Mouse (Mus musculus): Measurements from ENCODE around the gene Armc2. TPM values are rescaled to one million over a fixed set of nuclear protein-coding genes. Genes with fewer than 3 reads are reported as not detected.

Gene Armc2
- total and polyA plus RNA-seq, 3 experiments: 0.34 to 0.99 (median 0.90) TPM

DNA sequence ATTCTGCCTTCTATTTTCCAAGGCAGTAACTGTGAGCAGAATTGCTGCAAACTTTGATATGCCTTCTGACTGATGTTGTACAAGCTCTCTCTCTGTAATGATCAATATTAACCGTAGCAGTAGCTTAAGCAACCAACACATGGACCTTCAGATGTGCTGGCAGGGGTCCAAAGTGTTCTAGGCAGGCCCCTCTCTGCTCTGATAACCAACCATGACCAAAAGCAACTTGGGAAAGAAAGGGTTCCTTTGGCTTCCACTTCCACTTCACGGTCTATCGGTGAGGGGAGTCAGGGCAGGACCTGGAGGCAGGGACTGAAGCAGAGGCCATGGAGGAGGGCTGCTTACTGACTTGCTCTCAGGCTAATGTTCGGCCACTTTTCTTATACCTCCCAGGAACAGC lies 87.3 kb downstream of the Armc2 start:
- in situ Hi-C loops (cut with MboI; ENCODE audit: low pct_ligation_motif_present, low pct_unique_long_range_greater_than_20kb, low sequenced_read_pairs): no loop called here
- Histone ChIP-seq H3K9me3 (replicated peaks; ENCODE audit: low read length) (no peaks in the 10 kb centered on the region), H3K36me3 (replicated peaks in 1 of 2; ENCODE audit: control insufficient read depth in 1 of 2, insufficient read depth in 1 of 2, low read length in 1 of 2) (peaks cover 0 to 5% of the 10 kb centered on the region in 2 experiments), H3K4me3 (replicated peaks in 1 of 3; ENCODE audit: low read depth in 2 of 3, low read length in 2 of 3, poor library complexity in 1 of 3) (no peak overlapping the region), H3K4me2 (ENCODE audit: insufficient read depth, low read depth, poor library complexity, severe bottlenecking) (no peak overlapping the region), H3K79me2 (replicated peaks; ENCODE audit: control insufficient read depth, extremely low read depth, insufficient read depth, poor library complexity, severe bottlenecking) (no peaks in the 10 kb centered on the region), H3K9ac (ENCODE audit: insufficient read depth, low read depth) (no peak overlapping the region), H3K27ac (ENCODE audit: insufficient read depth, low read depth) (no peak overlapping the region), H3K4me1 (ENCODE audit: control insufficient read depth in 1 of 2, insufficient read depth in 2 of 2) (peaks cover 8 to 16% of the 10 kb centered on the region in 2 experiments), H3K27me3 (replicated peaks) (no peaks in the 10 kb centered on the region)
- no peak for DNase-seq (ENCODE audit: extremely low read depth)
- dilution Hi-C loops (cut with MboI; ENCODE audit: extremely low pct_ligation_motif_present, extremely low pct_unique_long_range_greater_than_20kb, low sequenced_read_pairs): no loop called here
- TF ChIP-seq MAX (IDR thresholded peaks at IDR 0.05; ENCODE audit: low read length) (no peak), GABPA (IDR thresholded peaks at IDR 0.05; ENCODE audit: insufficient replicate concordance, low read depth, low read length) (no peak), JUND (conservative IDR thresholded peaks at IDR 0.05; ENCODE audit: low read depth, low read length) (no peak), MXI1 (IDR thresholded peaks at IDR 0.05; ENCODE audit: low read depth, low read length) (no peak), USF1 (IDR thresholded peaks at IDR 0.05; ENCODE audit: low read depth, low read length) (no peak), HCFC1 (IDR thresholded peaks at IDR 0.05; ENCODE audit: low read depth, low read length) (no peak), TBP (conservative IDR thresholded peaks at IDR 0.05; ENCODE audit: low read depth, low read length) (no peak), EP300 (IDR thresholded peaks at IDR 0.05; ENCODE audit: low read length) (no peak), ELF1 (IDR thresholded peaks at IDR 0.05; ENCODE audit: low read depth, low read length) (no peak), RAD21 (IDR thresholded peaks at IDR 0.05; ENCODE audit: low read depth, low read length) (no peak), NELFE (IDR thresholded peaks at IDR 0.05; ENCODE audit: low read depth, low read length) (no peak), E2F4 (IDR thresholded peaks at IDR 0.05; ENCODE audit: insufficient replicate concordance, low read depth, low read length) (no peak), MYC (IDR thresholded peaks at IDR 0.05; ENCODE audit: low read depth, low read length) (no peak)

- Histone ChIP-seq H3K9me3 (replicated peaks; ENCODE audit: low read length) (peaks cover 3% of the 10 kb centered on the region), H3K36me3 (replicated peaks in 1 of 2; ENCODE audit: control insufficient read depth in 1 of 2, insufficient read depth in 1 of 2, low read length in 1 of 2) (peaks cover 0 to 5% of the 10 kb centered on the region in 2 experiments), H3K27me3 (replicated peaks) (no peaks in the 10 kb centered on the region), H3K4me3 (replicated peaks in 1 of 3; ENCODE audit: low read depth in 2 of 3, low read length in 2 of 3, poor library complexity in 1 of 3) (no peak overlapping the region), H3K9ac (ENCODE audit: insufficient read depth, low read depth) (no peak overlapping the region), H3K4me2 (ENCODE audit: insufficient read depth, low read depth, poor library complexity, severe bottlenecking) (no peak overlapping the region), H3K27ac (ENCODE audit: insufficient read depth, low read depth) (no peak overlapping the region), H3K4me1 (ENCODE audit: control insufficient read depth in 1 of 2, insufficient read depth in 2 of 2) (peaks cover 0 to 4% of the 10 kb centered on the region in 2 experiments; a peak in 2 of 4 replicates), H3K79me2 (replicated peaks; ENCODE audit: control insufficient read depth, extremely low read depth, insufficient read depth, poor library complexity, severe bottlenecking) (no peaks in the 10 kb centered on the region)
- dilution Hi-C loops (cut with MboI; ENCODE audit: extremely low pct_ligation_motif_present, extremely low pct_unique_long_range_greater_than_20kb, low sequenced_read_pairs): no loop called here
- no peak for TF ChIP-seq TCF12 (IDR thresholded peaks at IDR 0.05; ENCODE audit: low read depth, low read length)
- TF ChIP-seq ZC3H11A (IDR thresholded peaks at IDR 0.05; ENCODE audit: low read depth, low read length): no peak
- TF ChIP-seq SIN3A (IDR thresholded peaks at IDR 0.05; ENCODE audit: low read length): no peak
- TF ChIP-seq NELFE (IDR thresholded peaks at IDR 0.05; ENCODE audit: low read depth, low read length): no peak
- TF ChIP-seq TBP (conservative IDR thresholded peaks at IDR 0.05; ENCODE audit: low read depth, low read length): no peak
- TF ChIP-seq MAZ (IDR thresholded peaks at IDR 0.05; ENCODE audit: low read depth, low read length): no peak
- no peak for TF ChIP-seq MEF2A (IDR thresholded peaks at IDR 0.05; ENCODE audit: borderline replicate concordance, low read depth, low read length)
- TF ChIP-seq IRF4 (IDR thresholded peaks at IDR 0.05; ENCODE audit: low read depth, low read length): no peak
- TF ChIP-seq JUN (IDR thresholded peaks at IDR 0.05; ENCODE audit: insufficient read depth, low read depth, low read length): no peak
- TF ChIP-seq ZNF384 (IDR thresholded peaks at IDR 0.05; ENCODE audit: low read depth, low read length): no peak
- DNase-seq (ENCODE audit: extremely low read depth): no peak
- in situ Hi-C loops (cut with MboI; ENCODE audit: low pct_ligation_motif_present, low pct_unique_long_range_greater_than_20kb, low sequenced_read_pairs): no loop called here
Observed at GRCm38 (mm10) chr10:41926726-41927125, 91.5 kb downstream of the Armc2 start.

Measured in CH12.LX (cell line).